Mouse (Mus musculus): ENCODE data around the gene Hoxc4. TPM values are rescaled to one million over a fixed set of nuclear protein-coding genes. Genes with fewer than 3 reads are reported as not detected.

Hoxc4 gene
- total and polyA plus RNA-seq, 3 experiments, result 12.2 to 60.1 (median 29.3) TPM

DNA sequence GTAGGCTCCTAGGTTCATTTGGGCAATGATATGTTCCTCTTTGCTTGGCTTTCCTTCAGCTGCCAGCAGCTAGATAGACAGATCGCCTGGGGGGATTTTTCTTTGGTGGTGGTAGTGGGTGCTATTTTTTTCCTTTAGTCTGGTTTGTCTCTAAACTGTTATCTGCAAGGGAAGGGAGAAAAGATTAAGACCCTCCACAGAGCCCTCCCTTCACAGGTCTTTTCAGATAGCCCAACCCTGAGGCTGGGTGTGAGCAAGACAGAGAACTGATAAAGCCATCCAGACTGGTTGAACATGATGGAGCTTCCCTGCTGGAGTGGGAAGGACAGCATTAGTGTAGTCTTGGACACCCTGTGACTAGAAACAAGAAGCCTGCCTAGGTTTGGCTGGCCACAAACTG, 64.9 kb downstream of the Hoxc4 start:
- no peaks in the 10 kb centered on the region; the same call in 1 of the 2 replicates for H3K27me3 ChIP-seq (ENCODE audit: insufficient read depth, low read length)
- DNase-seq (ENCODE audit: low spot score) (no peak), ATAC-seq (ENCODE audit: extremely low read depth, insufficient number of reproducible peaks, low FRiP score, poor library complexity, severe bottlenecking) (no peak)
- peaks cover 2% of the 10 kb centered on the region for H3K36me3 ChIP-seq (replicated peaks)
- H3K9me3 ChIP-seq (replicated peaks), result 0 out of 2 replicates have a peak, but pooled peaks cover 5% of the 10 kb centered on the region
- TF ChIP-seq GATA1 (IDR thresholded peaks at IDR 0.05; ENCODE audit: borderline replicate concordance, low read length), result no peak
- no peak for TF ChIP-seq POLR2AphosphoS5 (IDR thresholded peaks at IDR 0.05; ENCODE audit: insufficient replicate concordance, low read depth, low read length)
- TF ChIP-seq CTCF (IDR thresholded peaks at IDR 0.05; ENCODE audit: low read depth, low read length), result no peak
- TF ChIP-seq GATA2 (IDR thresholded peaks at IDR 0.05; ENCODE audit: borderline replicate concordance, low read depth, low read length), result no peak
- no peak for TF ChIP-seq TAL1 (conservative IDR thresholded peaks at IDR 0.05; ENCODE audit: low read depth, low read length)
- peaks cover 45% of the 10 kb centered on the region for H3K4me1 ChIP-seq (ENCODE audit: insufficient read depth, low read depth, low read length)
- no peak overlapping the region for H3K4me3 ChIP-seq (ENCODE audit: low read depth, low read length)

DNA sequence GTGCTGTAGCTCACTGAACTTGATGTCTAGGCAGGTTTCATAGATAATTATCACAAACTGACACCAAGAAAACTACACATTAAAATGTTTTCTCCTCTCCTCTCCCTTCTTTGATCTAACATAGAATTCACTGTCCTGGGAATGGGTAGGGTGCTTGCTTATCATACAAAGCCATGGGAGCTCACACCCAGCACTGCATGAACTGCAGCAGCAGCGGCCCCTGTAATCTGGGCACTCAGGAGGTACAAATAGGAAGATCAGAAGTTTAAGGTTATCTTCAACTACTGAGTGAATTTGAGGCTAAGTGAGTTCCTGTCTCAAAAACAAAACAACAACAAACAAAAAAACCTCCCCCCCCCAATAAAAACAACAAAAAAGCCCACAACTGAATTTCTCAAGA, 66.2 kb downstream of the Hoxc4 start:
- no peak for DNase-seq (ENCODE audit: low spot score)
- Histone ChIP-seq H3K4me1 (ENCODE audit: insufficient read depth, low read depth, low read length) (peaks cover 45% of the 10 kb centered on the region), H3K27me3 (ENCODE audit: insufficient read depth, low read length) (no peaks in the 10 kb centered on the region; the same call in 1 of the 2 replicates), H3K9me3 (replicated peaks) (0 out of 2 replicates have a peak, but pooled peaks cover 5% of the 10 kb centered on the region), H3K4me3 (ENCODE audit: low read depth, low read length) (no peak overlapping the region), H3K36me3 (replicated peaks) (peaks cover 2% of the 10 kb centered on the region)
- no peak for ATAC-seq (ENCODE audit: extremely low read depth, insufficient number of reproducible peaks, low FRiP score, poor library complexity, severe bottlenecking)
- TF ChIP-seq POLR2AphosphoS5 (IDR thresholded peaks at IDR 0.05; ENCODE audit: insufficient replicate concordance, low read depth, low read length) (no peak), CTCF (IDR thresholded peaks at IDR 0.05; ENCODE audit: low read depth, low read length) (no peak), GATA2 (IDR thresholded peaks at IDR 0.05; ENCODE audit: borderline replicate concordance, low read depth, low read length) (no peak), TAL1 (conservative IDR thresholded peaks at IDR 0.05; ENCODE audit: low read depth, low read length) (0 out of 2 replicates have a peak, but pooled peaks have one; percentile 7)

DNA sequence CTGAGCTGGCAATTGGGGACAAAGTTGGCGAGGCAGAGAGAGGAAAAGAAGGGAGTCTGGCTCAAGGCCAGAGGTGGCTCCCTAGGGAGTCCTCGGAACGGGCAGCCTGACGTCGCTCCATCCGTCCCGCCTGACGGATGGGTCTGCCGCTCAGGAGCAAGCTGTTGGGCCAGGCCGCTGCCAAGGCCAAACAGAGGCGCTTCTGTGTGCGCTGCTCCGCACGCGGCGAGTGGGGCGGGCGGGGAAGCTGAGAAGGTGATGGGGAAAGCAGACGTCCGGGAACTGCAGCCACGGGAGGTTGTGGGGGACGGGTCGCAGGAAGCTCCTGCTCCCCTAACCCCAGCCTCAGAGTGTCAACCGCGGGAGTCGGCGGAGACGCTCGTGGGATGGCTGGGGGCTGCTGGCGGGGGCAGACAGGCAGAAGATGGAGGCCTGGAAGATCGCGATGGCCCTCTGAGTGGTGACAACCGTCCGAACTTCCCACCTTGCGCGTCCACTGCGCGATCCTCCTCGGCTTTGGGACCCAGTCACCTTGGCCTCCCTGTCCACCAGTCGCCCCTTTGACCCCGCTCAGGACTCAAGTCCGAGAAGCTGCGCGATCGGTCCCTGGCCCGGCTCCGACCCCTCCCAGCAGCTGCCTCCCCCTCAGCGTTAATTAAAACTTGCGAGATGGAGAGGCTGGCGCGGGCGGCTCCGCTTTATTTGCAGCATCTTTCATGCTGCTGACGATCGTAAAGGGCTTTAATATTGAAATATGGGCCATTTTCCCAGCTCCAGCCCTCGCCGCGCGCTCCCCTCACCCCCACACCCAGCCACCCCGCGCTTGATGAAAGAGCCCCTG, 67.3 kb downstream of the Hoxc4 start:
- Histone ChIP-seq H3K9me3 (replicated peaks) (0 out of 2 replicates have a peak, but pooled peaks cover 5% of the 10 kb centered on the region), H3K4me3 (ENCODE audit: low read depth, low read length) (no peak overlapping the region; the same call in 1 of the 2 replicates), H3K27me3 (ENCODE audit: insufficient read depth, low read length) (no peaks in the 10 kb centered on the region; the same call in 1 of the 2 replicates), H3K4me1 (ENCODE audit: insufficient read depth, low read depth, low read length) (peaks cover 47% of the 10 kb centered on the region), H3K36me3 (replicated peaks) (peaks cover 5% of the 10 kb centered on the region)
- ATAC-seq (ENCODE audit: extremely low read depth, insufficient number of reproducible peaks, low FRiP score, poor library complexity, severe bottlenecking) (no peak), DNase-seq (ENCODE audit: low spot score) (no peak)
- TF ChIP-seq POLR2AphosphoS5 (IDR thresholded peaks at IDR 0.05; ENCODE audit: insufficient replicate concordance, low read depth, low read length) (no peak), TAL1 (conservative IDR thresholded peaks at IDR 0.05; ENCODE audit: low read depth, low read length) (no peak), CTCF (IDR thresholded peaks at IDR 0.05; ENCODE audit: low read depth, low read length) (no peak), GATA2 (IDR thresholded peaks at IDR 0.05; ENCODE audit: borderline replicate concordance, low read depth, low read length) (no peak), GATA1 (IDR thresholded peaks at IDR 0.05; ENCODE audit: borderline replicate concordance, low read length) (no peak)

Other genes starting within 250 kb of the Hoxc4 start
- gene Hoxc13, start 97.8 kb upstream of the Hoxc4 start, total RNA-seq (2014; fragmentation: Nextera tagmentation), result not detected in 2 replicates
- not detected in 2 replicates for gene Hoxc13, start 97.8 kb upstream of the Hoxc4 start, total RNA-seq (2017)
- gene Hoxc13, start 97.8 kb upstream of the Hoxc4 start, polyA plus RNA-seq (2012), result not detected in 2 replicates
- not detected in 2 replicates for gene Hoxc12, start 82.2 kb upstream of the Hoxc4 start, total RNA-seq (2014; fragmentation: Nextera tagmentation)
- gene Hoxc12, start 82.2 kb upstream of the Hoxc4 start, total RNA-seq (2017), result not detected in 2 replicates
- not detected in 2 replicates for gene Hoxc12, start 82.2 kb upstream of the Hoxc4 start, polyA plus RNA-seq (2012)
- gene Hoxc11, start 64.5 kb upstream of the Hoxc4 start, total RNA-seq (2014; fragmentation: Nextera tagmentation), result not detected in 2 replicates
- 0.06 and 0.22 TPM in 2 replicates for gene Hoxc11, start 64.5 kb upstream of the Hoxc4 start, total RNA-seq (2017)
- 0.04 TPM in 1 of 2 replicates, not detected in the other for gene Hoxc11, start 64.5 kb upstream of the Hoxc4 start, polyA plus RNA-seq (2012)
- gene Hoxc10, start 52.1 kb upstream of the Hoxc4 start, total RNA-seq (2014; fragmentation: Nextera tagmentation), result 0.60 TPM in 1 of 2 replicates, not detected in the other
- 0.12 and 0.16 TPM in 2 replicates for gene Hoxc10, start 52.1 kb upstream of the Hoxc4 start, total RNA-seq (2017)
- 0.08 and 0.16 TPM in 2 replicates for gene Hoxc10, start 52.1 kb upstream of the Hoxc4 start, polyA plus RNA-seq (2012)
- gene Hoxc5, start 51.5 kb upstream of the Hoxc4 start, total RNA-seq (2014; fragmentation: Nextera tagmentation), result 9.9 and 19.8 TPM in 2 replicates
- 7.6 and 9.1 TPM in 2 replicates for gene Hoxc5, start 51.5 kb upstream of the Hoxc4 start, total RNA-seq (2017)
- 11.4 and 12.4 TPM in 2 replicates for gene Hoxc5, start 51.5 kb upstream of the Hoxc4 start, polyA plus RNA-seq (2012)
- 5.0 and 7.9 TPM in 2 replicates for gene Hoxc9, start 42.5 kb upstream of the Hoxc4 start, total RNA-seq (2014; fragmentation: Nextera tagmentation)
- 3.3 and 3.9 TPM in 2 replicates for gene Hoxc9, start 42.5 kb upstream of the Hoxc4 start, total RNA-seq (2017)
- gene Hoxc9, start 42.5 kb upstream of the Hoxc4 start, polyA plus RNA-seq (2012), result 9.8 and 12.0 TPM in 2 replicates
- 21.1 and 26.6 TPM in 2 replicates for gene Hoxc8, start 28.3 kb upstream of the Hoxc4 start, total RNA-seq (2014; fragmentation: Nextera tagmentation)
- 2.0 and 2.7 TPM in 2 replicates for gene Hoxc8, start 28.3 kb upstream of the Hoxc4 start, total RNA-seq (2017)
- 10.1 and 12.2 TPM in 2 replicates for gene Hoxc8, start 28.3 kb upstream of the Hoxc4 start, polyA plus RNA-seq (2012)
- gene Hoxc6, start 20.7 kb upstream of the Hoxc4 start, total RNA-seq (2014; fragmentation: Nextera tagmentation), result 16.3 and 37.1 TPM in 2 replicates
- 8.6 and 12.0 TPM in 2 replicates for gene Hoxc6, start 20.7 kb upstream of the Hoxc4 start, total RNA-seq (2017)
- 27.1 and 28.6 TPM in 2 replicates for gene Hoxc6, start 20.7 kb upstream of the Hoxc4 start, polyA plus RNA-seq (2012)
- gene Smug1, start 148.2 kb downstream of the Hoxc4 start, total RNA-seq (2014; fragmentation: Nextera tagmentation), result 7.8 and 10.6 TPM in 2 replicates
- gene Smug1, start 148.2 kb downstream of the Hoxc4 start, total RNA-seq (2017), result 9.0 and 11.3 TPM in 2 replicates
- 3.6 and 5.0 TPM in 2 replicates for gene Smug1, start 148.2 kb downstream of the Hoxc4 start, polyA plus RNA-seq (2012)
- gene Cbx5, start 220.9 kb downstream of the Hoxc4 start, total RNA-seq (2014; fragmentation: Nextera tagmentation), result 261 and 300 TPM in 2 replicates
- 215 and 278 TPM in 2 replicates for gene Cbx5, start 220.9 kb downstream of the Hoxc4 start, total RNA-seq (2017)
- 7.0 and 9.5 TPM in 2 replicates for gene Cbx5, start 220.9 kb downstream of the Hoxc4 start, polyA plus RNA-seq (2012)
- gene Hnrnpa1, start 221.5 kb downstream of the Hoxc4 start, total RNA-seq (2014; fragmentation: Nextera tagmentation), result 379 and 391 TPM in 2 replicates
- gene Hnrnpa1, start 221.5 kb downstream of the Hoxc4 start, total RNA-seq (2017), result 797 and 984 TPM in 2 replicates
- gene Hnrnpa1, start 221.5 kb downstream of the Hoxc4 start, polyA plus RNA-seq (2012), result 143 and 212 TPM in 2 replicates
- gene Nfe2, start 239.5 kb downstream of the Hoxc4 start, total RNA-seq (2014; fragmentation: Nextera tagmentation), result 254 and 313 TPM in 2 replicates
- 177 TPM in 2 replicates for gene Nfe2, start 239.5 kb downstream of the Hoxc4 start, total RNA-seq (2017)
- gene Nfe2, start 239.5 kb downstream of the Hoxc4 start, polyA plus RNA-seq (2012), result 151 and 155 TPM in 2 replicates

All from G1E (cell line).